Mouse (Mus musculus) liver, embryonic 15.5 days (tissue): ENCODE data around the gene Bcl2l14. TPM values are rescaled to one million over a fixed set of nuclear protein-coding genes. Genes with fewer than 3 reads are reported as not detected.

Source experiments
- polyA plus RNA-seq: library from polyadenylated mRNA; unstranded; fragments of >200 nt; fragmentation: Nextera tagmentation; extraction: Ambion mirVana; gene quantifications from 2 replicates; pipeline ENCODE4 v1.2.1, GENCODE M21; 2015

Gene Bcl2l14
- polyA plus RNA-seq, 1 experiment from 2014 or later, result 0.14 TPM

Other genes with a start within 250 kb of the Bcl2l14 start
- 7.2 and 8.0 TPM in 2 replicates for gene Lrp6, start 170.6 kb downstream of the Bcl2l14 start, polyA plus RNA-seq
- 0.86 and 0.90 TPM in 2 replicates for gene Mansc1, start 236.2 kb downstream of the Bcl2l14 start, polyA plus RNA-seq
- 7.5 and 8.6 TPM in 2 replicates for gene Borcs5, start 243.2 kb downstream of the Bcl2l14 start, polyA plus RNA-seq